ENCODE assay signal across 8 mouse cellular contexts in the genomic region with DNA sequence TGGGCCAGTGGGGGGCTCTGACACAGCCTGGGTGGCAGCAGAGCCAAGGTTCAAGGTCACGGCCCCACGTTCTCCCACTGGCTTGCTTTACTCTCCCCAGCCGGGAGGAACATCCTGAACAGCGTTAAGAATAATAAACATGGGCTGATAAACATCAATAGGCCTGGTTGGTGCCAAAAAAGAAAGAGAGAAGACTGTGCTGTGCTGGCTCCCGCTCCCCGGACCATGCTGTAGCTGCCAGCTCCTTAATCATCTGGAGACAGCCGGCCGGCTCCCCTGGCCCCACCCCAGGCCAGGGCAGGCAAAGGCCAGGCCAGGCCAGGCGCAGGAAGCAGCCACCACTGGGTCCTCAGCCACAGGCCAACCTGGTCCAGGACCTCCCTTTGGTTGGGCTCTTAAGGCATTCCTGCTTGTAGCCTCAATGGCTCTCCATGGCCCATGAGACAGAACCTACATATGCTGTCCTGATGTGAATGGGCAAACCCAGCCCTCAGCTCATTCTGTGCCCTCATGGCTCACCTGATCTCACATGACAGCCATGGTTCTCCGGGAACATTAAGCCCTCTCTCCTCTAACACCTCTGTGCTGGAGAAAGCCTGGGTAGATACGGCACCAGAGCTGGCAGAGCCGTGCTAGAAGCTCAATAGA.
A peak's percentile ranks its signal among the peaks of the same experiment; 100 is the strongest.
DNase-seq lines count a peak whose midpoint lies in the region; ATAC-seq and TF ChIP-seq lines count a peak whose summit lies in the region.
"Had no signal": no experiment of that assay in that cellular context is flagged by ENCODE, and none has a peak within 500 bp of the region (broad histone marks: within the 10 kb centered on the region; RNA-seq: fewer than 3 reads in every experiment).

No protein-coding gene starts in this region.

- peaks cover 20% of the 10 kb centered on the region for H3K4me1 ChIP-seq in heart, embryonic 15.5 days (replicated peaks)
- no peaks in the 10 kb centered on the region for H3K4me1 ChIP-seq in lung, embryonic 14.5 days (ENCODE audit: insufficient read depth)
- peaks cover 11% of the 10 kb centered on the region for H3K4me1 ChIP-seq in forebrain, embryonic 16.5 days (replicated peaks; ENCODE audit: control insufficient read depth, insufficient read depth, low read length)

- H3K4me3 ChIP-seq in heart, embryonic 15.5 days: no peak overlapping the region
- H3K4me3 ChIP-seq in lung, embryonic 14.5 days (ENCODE audit: low read depth, low read length): no peak overlapping the region
- H3K4me3 ChIP-seq in forebrain, embryonic 16.5 days (replicated peaks; ENCODE audit: low read length): no peak overlapping the region

- peak; percentile 75 for DNase-seq in MN1 (ENCODE audit: low spot score)
- peak; percentile 69 for DNase-seq in adrenal gland, postnatal 14 days
- DNase-seq in lung, embryonic 14.5 days: no peak
- DNase-seq in frontal cortex, postnatal 36 days (ENCODE audit: low spot score in 2 of 2): no peak
- DNase-seq: retina, postnatal 1 day had no signal

- no peaks in the 10 kb centered on the region for H3K36me3 ChIP-seq in heart, embryonic 15.5 days
- H3K36me3 ChIP-seq in lung, embryonic 14.5 days (ENCODE audit: insufficient read depth): no peaks in the 10 kb centered on the region
- H3K36me3 ChIP-seq in forebrain, embryonic 16.5 days (ENCODE audit: control insufficient read depth, insufficient read depth): no peaks in the 10 kb centered on the region

- H3K9ac ChIP-seq in heart, embryonic 15.5 days: no peak overlapping the region
- no peak overlapping the region for H3K9ac ChIP-seq in lung, embryonic 14.5 days
- no peak overlapping the region for H3K9ac ChIP-seq in forebrain, embryonic 16.5 days (replicated peaks; ENCODE audit: low read depth, low read length)

- no peak overlapping the region for H3K4me2 ChIP-seq in heart, embryonic 15.5 days
- H3K4me2 ChIP-seq in lung, embryonic 14.5 days: no peak overlapping the region
- no peak overlapping the region for H3K4me2 ChIP-seq in forebrain, embryonic 16.5 days (ENCODE audit: low read length)

- no peaks in the 10 kb centered on the region for H3K9me3 ChIP-seq in heart, embryonic 15.5 days (replicated peaks)
- H3K9me3 ChIP-seq in lung, embryonic 14.5 days (ENCODE audit: low read depth, low read length): no peaks in the 10 kb centered on the region
- H3K9me3 ChIP-seq in forebrain, embryonic 16.5 days (ENCODE audit: control insufficient read depth, low read length): no peaks in the 10 kb centered on the region

- no peak for TF ChIP-seq CTCF in lung, embryonic 14.5 days (IDR thresholded peaks at IDR 0.05; ENCODE audit: low read depth)

- no peak overlapping the region for H3K27ac ChIP-seq in heart, embryonic 15.5 days
- no peak overlapping the region for H3K27ac ChIP-seq in lung, embryonic 14.5 days (ENCODE audit: low read depth)
- no peak overlapping the region for H3K27ac ChIP-seq in forebrain, embryonic 16.5 days (ENCODE audit: low read length)

- ATAC-seq in heart, embryonic 15.5 days (replicated peaks; ENCODE audit: insufficient number of reproducible peaks, insufficient read depth, low FRiP score, low read depth): peak; percentile 58; the same call in 1 of the 2 replicates
- ATAC-seq in lung, embryonic 14.5 days (ENCODE audit: insufficient read depth): 0 out of 2 replicates have a peak, but pooled peaks have one; percentile 24
- ATAC-seq in megakaryocyte-erythroid progenitor cell, adult 5-6 weeks (replicated peaks; ENCODE audit: low FRiP score, low TSS enrichment, poor library complexity, severe bottlenecking): no peak
- ATAC-seq in forebrain, embryonic 16.5 days: no peak

- 39% methylated on average over 12 of the region's 12 CpGs for WGBS in heart, embryonic 15.5 days
- WGBS in lung, embryonic 14.5 days: 27% methylated on average over 12 of the region's 12 CpGs
- WGBS in forebrain, embryonic 16.5 days: 61% methylated on average over 12 of the region's 12 CpGs

- 0 out of 2 replicates have a peak, but pooled peaks cover 6% of the 10 kb centered on the region for H3K27me3 ChIP-seq in heart, embryonic 15.5 days
- no peaks in the 10 kb centered on the region for H3K27me3 ChIP-seq in lung, embryonic 14.5 days (ENCODE audit: insufficient read depth, low read length)
- H3K27me3 ChIP-seq in forebrain, embryonic 16.5 days (replicated peaks; ENCODE audit: control insufficient read depth, insufficient read depth, low read length): no peaks in the 10 kb centered on the region

Comparison
In these comparisons a context has a peak if more than half of its experiments do, and no peak if none do; other contexts are left out.
1. DNase-seq: peak in MN1 (single experiment) and adrenal gland, postnatal 14 days (single experiment); none in lung, embryonic 14.5 days (single experiment) and frontal cortex, postnatal 36 days (0 of 2).
2. ATAC-seq: peak in heart, embryonic 15.5 days (single experiment) and lung, embryonic 14.5 days (single experiment); none in megakaryocyte-erythroid progenitor cell, adult 5-6 weeks (single experiment) and forebrain, embryonic 16.5 days (single experiment).